Mouse (Mus musculus) kidney, embryonic 16.5 days (tissue): ENCODE data around the gene Ncaph. TPM values are rescaled to one million over a fixed set of nuclear protein-coding genes. Genes with fewer than 3 reads are reported as not detected.

Source experiments
- ATAC-seq: fragments of 200-750 bp; cut with Nextera tagmentation; 2 replicates; pipeline ENCODE4 v1.8.0; 2017; ENCODE audit warnings: moderate TSS enrichment; ENCODE audit not compliant: low FRiP score, low TSS enrichment
- H3K27ac ChIP-seq: fragments of 300-500 bp; sonication (generic); 2 replicates; pipeline ENCODE4 v1.5.1; 2014; ENCODE audit warnings: low read length
- H3K27me3 ChIP-seq: fragments of 300-500 bp; sonication (generic); 2 replicates; pipeline ENCODE4 v1.6.1; 2014; ENCODE audit warnings: low read length, control low read depth, mixed read lengths; ENCODE audit not compliant: insufficient read depth
- H3K36me3 ChIP-seq: fragments of 300-500 bp; sonication (generic); 2 replicates; pipeline ENCODE4 v1.6.1; 2014; ENCODE audit warnings: low read length, control low read depth, mixed read lengths; ENCODE audit not compliant: insufficient read depth
- H3K4me1 ChIP-seq: fragments of 300-500 bp; sonication (generic); 2 replicates; pipeline ENCODE4 v1.6.1; 2014; ENCODE audit warnings: low read length, control low read depth, mixed read lengths; ENCODE audit not compliant: insufficient read depth
- H3K4me2 ChIP-seq: fragments of 300-500 bp; sonication (generic); replicated peaks from 2 replicates; pipeline ENCODE4 v1.6.1; 2014; ENCODE audit warnings: low read depth, low read length
- H3K4me3 ChIP-seq: fragments of 300-500 bp; sonication (generic); 2 replicates; pipeline ENCODE4 v1.5.1; 2014; ENCODE audit warnings: mild to moderate bottlenecking, low read length
- H3K9ac ChIP-seq: fragments of 300-500 bp; sonication (generic); replicated peaks from 2 replicates; pipeline ENCODE4 v1.6.1; 2014; ENCODE audit warnings: low read length
- H3K9me3 ChIP-seq: fragments of 300-500 bp; sonication (generic); 2 replicates; pipeline ENCODE4 v1.6.1; 2016; ENCODE audit warnings: low read length, control low read depth
- WGBS: fragments of 180-500 bp; shearing (Covaris S2); extraction: QIAGEN DNeasy Blood & Tissue Kit; methylation state at CpG from one replicate; pipeline ENCODE4 v1.1.7; 2014; 5-methylcytosine and 5-hydroxymethylcytosine counted together
- polyA plus RNA-seq: library from polyadenylated mRNA; unstranded; fragments of >200 nt; fragmentation: Nextera tagmentation; extraction: Ambion mirVana; gene quantifications from 2 replicates; pipeline ENCODE4 v1.2.1, GENCODE M21; 2015

The Ncaph gene
- polyA plus RNA-seq, 1 experiment from 2014 or later: 91.5 TPM

GRCm38 (mm10) chr2:127069781-127070434, 63.8 kb downstream of the Ncaph start:
- H3K4me2 ChIP-seq: peak overlapping the region; percentile 77
- H3K4me3 ChIP-seq: peak overlapping the region; percentile 72
- 7% methylated on average over 11 of the region's 11 CpGs for WGBS
- H3K4me1 ChIP-seq: peaks cover 8% of the 10 kb centered on the region
- peaks cover 8% of the 10 kb centered on the region for H3K36me3 ChIP-seq
- H3K9ac ChIP-seq: peak overlapping the region; percentile 71
- H3K27me3 ChIP-seq: no peaks in the 10 kb centered on the region
- H3K27ac ChIP-seq: peak overlapping the region; percentile 77
- ATAC-seq: 0 out of 2 replicates have a peak, but pooled peaks have one; percentile 43
- no peaks in the 10 kb centered on the region for H3K9me3 ChIP-seq

DNA sequence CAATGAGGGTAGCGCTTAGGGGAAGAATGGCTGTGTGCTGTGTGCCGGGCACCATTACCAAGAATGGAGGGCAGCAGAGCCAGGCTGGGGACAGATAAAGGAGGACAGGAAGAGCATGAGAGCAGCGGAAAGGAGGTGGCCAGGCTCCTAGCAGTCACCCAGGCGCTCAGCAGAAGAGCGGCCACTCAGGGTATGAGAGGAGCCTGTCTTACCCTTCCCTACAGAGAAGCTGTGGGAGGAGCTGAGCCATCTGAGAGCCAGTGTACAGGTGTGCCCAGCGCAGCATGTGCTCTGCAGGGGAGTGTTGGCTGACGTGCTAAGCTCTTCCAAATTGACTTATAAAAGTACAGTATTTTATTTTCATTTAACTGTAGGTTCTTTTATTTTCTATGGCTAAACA, 64.9 kb downstream of the Ncaph start:
- Histone ChIP-seq H3K4me1 (peaks cover 8% of the 10 kb centered on the region), H3K9ac (no peak overlapping the region), H3K9me3 (no peaks in the 10 kb centered on the region), H3K4me3 (no peak overlapping the region), H3K36me3 (peaks cover 10% of the 10 kb centered on the region), H3K4me2 (no peak overlapping the region), H3K27ac (no peak overlapping the region), H3K27me3 (no peaks in the 10 kb centered on the region)
- ATAC-seq: no peak
- 78% methylated on average over 7 of the region's 7 CpGs for WGBS

GRCm38 (mm10) chr2:127061471-127061870, 72.3 kb downstream of the Ncaph start:
- Histone ChIP-seq H3K36me3 (peaks cover 37% of the 10 kb centered on the region), H3K27ac (no peak overlapping the region), H3K27me3 (no peaks in the 10 kb centered on the region), H3K9ac (no peak overlapping the region), H3K4me2 (no peak overlapping the region), H3K4me3 (no peak overlapping the region), H3K4me1 (no peaks in the 10 kb centered on the region), H3K9me3 (no peaks in the 10 kb centered on the region)
- ATAC-seq: no peak
- 95% methylated on average over 9 of the region's 9 CpGs for WGBS

Other genes with a start within 250 kb of the Ncaph start
- 41.3 and 43.3 TPM in 2 replicates for gene Sppl2a, start 200.7 kb downstream of the Ncaph start, polyA plus RNA-seq
- gene Ap4e1, start 125.2 kb downstream of the Ncaph start, polyA plus RNA-seq: 10.0 and 11.6 TPM in 2 replicates
- 47.4 and 51.5 TPM in 2 replicates for gene Blvra, start 63.3 kb downstream of the Ncaph start, polyA plus RNA-seq
- 24.0 and 27.1 TPM in 2 replicates for gene Itpripl1, start 9.5 kb upstream of the Ncaph start, polyA plus RNA-seq
- gene 1810024B03Rik, start 74.3 kb upstream of the Ncaph start, polyA plus RNA-seq: 1.6 and 2.1 TPM in 2 replicates
- 67.2 and 70.5 TPM in 2 replicates for gene Snrnp200, start 74.4 kb upstream of the Ncaph start, polyA plus RNA-seq
- gene Ciao1, start 113.9 kb upstream of the Ncaph start, polyA plus RNA-seq: 74.2 and 81.7 TPM in 2 replicates
- 29.0 and 29.5 TPM in 2 replicates for gene Tmem127, start 114.0 kb upstream of the Ncaph start, polyA plus RNA-seq
- gene Stard7, start 136.3 kb upstream of the Ncaph start, polyA plus RNA-seq: 76.1 and 84.9 TPM in 2 replicates
- gene Dusp2, start 202.2 kb upstream of the Ncaph start, polyA plus RNA-seq: 7.8 and 8.3 TPM in 2 replicates
- gene Astl, start 204.7 kb upstream of the Ncaph start, polyA plus RNA-seq: not detected in 2 replicates
- gene Adra2b, start 229.3 kb upstream of the Ncaph start, polyA plus RNA-seq: 7.2 and 7.8 TPM in 2 replicates